ENCODE assay signal across 7 mouse cellular contexts in genomic region chr15:52412869-52413771, GRCm38 (mm10).
DNase-seq lines count a peak whose midpoint lies in the region; ATAC-seq and TF ChIP-seq lines count a peak whose summit lies in the region.

No protein-coding gene starts in this region.

- TF ChIP-seq CTCF in stomach, postnatal 0 days (IDR thresholded peaks at IDR 0.05; ENCODE audit: low read depth): no peak

- 13% methylated on average over 18 of the region's 18 CpGs for WGBS in hindbrain, embryonic 13.5 days
- 32% methylated on average over 18 of the region's 18 CpGs for WGBS in limb, embryonic 15.5 days
- WGBS in stomach, postnatal 0 days: 43% methylated on average over 18 of the region's 18 CpGs

- no peaks in the 10 kb centered on the region for H3K36me3 ChIP-seq in hindbrain, embryonic 13.5 days
- no peaks in the 10 kb centered on the region for H3K36me3 ChIP-seq in limb, embryonic 15.5 days
- H3K36me3 ChIP-seq in stomach, postnatal 0 days (ENCODE audit: control insufficient read depth, insufficient read depth, low read length): no peaks in the 10 kb centered on the region

- H3K9ac ChIP-seq in hindbrain, embryonic 13.5 days: peak overlapping the region; percentile 9; the same call in 1 of the 2 replicates
- H3K9ac ChIP-seq in limb, embryonic 15.5 days: no peak overlapping the region
- no peak overlapping the region for H3K9ac ChIP-seq in stomach, postnatal 0 days (ENCODE audit: low read length)

- TF ChIP-seq EP300 in stomach, postnatal 0 days (optimal IDR thresholded peaks at IDR 0.05): no peak

- peak; percentile 89 for ATAC-seq in hindbrain, embryonic 13.5 days (ENCODE audit: low FRiP score)
- ATAC-seq in limb, embryonic 15.5 days (ENCODE audit: insufficient number of reproducible peaks, low FRiP score, low TSS enrichment, low read depth): no peak
- no peak for ATAC-seq in stomach, postnatal 0 days (ENCODE audit: low FRiP score, low TSS enrichment)
- ATAC-seq in megakaryocyte, adult 5-6 weeks (ENCODE audit: poor library complexity, severe bottlenecking): no peak

- peak overlapping the region; percentile 80 for H3K27ac ChIP-seq in hindbrain, embryonic 13.5 days
- H3K27ac ChIP-seq in limb, embryonic 15.5 days: no peak overlapping the region
- no peak overlapping the region for H3K27ac ChIP-seq in stomach, postnatal 0 days (replicated peaks)

- DNase-seq in cerebellum, adult 18-20 months: peak; percentile 83 to 85
- peak; percentile 78 to 81 for DNase-seq in cerebellum, postnatal 36 days
- DNase-seq in stomach, postnatal 0 days (ENCODE audit: low spot score): no peak
- no peak for DNase-seq in adipocyte (ENCODE audit: low spot score)

- no peaks in the 10 kb centered on the region for H3K9me3 ChIP-seq in hindbrain, embryonic 13.5 days
- no peaks in the 10 kb centered on the region for H3K9me3 ChIP-seq in limb, embryonic 15.5 days
- no peaks in the 10 kb centered on the region for H3K9me3 ChIP-seq in stomach, postnatal 0 days (ENCODE audit: control insufficient read depth, low read length)

- H3K4me1 ChIP-seq in hindbrain, embryonic 13.5 days (replicated peaks): peaks cover 14% of the 10 kb centered on the region
- H3K4me1 ChIP-seq in limb, embryonic 15.5 days: peaks cover 5% of the 10 kb centered on the region; the same call in 1 of the 2 replicates
- no peaks in the 10 kb centered on the region for H3K4me1 ChIP-seq in stomach, postnatal 0 days (replicated peaks; ENCODE audit: control insufficient read depth, insufficient read depth)

- H3K27me3 ChIP-seq in hindbrain, embryonic 13.5 days: no peaks in the 10 kb centered on the region
- H3K27me3 ChIP-seq in limb, embryonic 15.5 days: no peaks in the 10 kb centered on the region
- H3K27me3 ChIP-seq in stomach, postnatal 0 days (ENCODE audit: control insufficient read depth, insufficient read depth, low read length): no peaks in the 10 kb centered on the region

- H3K4me3 ChIP-seq in hindbrain, embryonic 13.5 days: peak overlapping the region; percentile 17
- H3K4me3 ChIP-seq in limb, embryonic 15.5 days: no peak overlapping the region
- H3K4me3 ChIP-seq in stomach, postnatal 0 days (ENCODE audit: low read depth, low read length): no peak overlapping the region

- H3K4me2 ChIP-seq in hindbrain, embryonic 13.5 days: peak overlapping the region; percentile 45
- H3K4me2 ChIP-seq in limb, embryonic 15.5 days: 0 out of 2 replicates have a peak overlapping the region, but pooled peaks have one; percentile 20
- 0 out of 2 replicates have a peak overlapping the region, but pooled peaks have one; percentile 8 for H3K4me2 ChIP-seq in stomach, postnatal 0 days (replicated peaks; ENCODE audit: low read depth)

Comparison
In these comparisons a context has a peak if more than half of its experiments do, and no peak if none do; other contexts are left out.
1. DNase-seq: peak in cerebellum, adult 18-20 months (2 of 2) and cerebellum, postnatal 36 days (2 of 2); none in stomach, postnatal 0 days (single experiment) and adipocyte (single experiment).
2. Peak in every context shown above with its lines, with median percentiles within 50 percentile points of each other: H3K4me2 ChIP-seq.